Mouse (Mus musculus) heart, embryonic 11.5 days (tissue): ENCODE measurements around the gene C5ar1. TPM values are rescaled to one million over a fixed set of nuclear protein-coding genes. Genes with fewer than 3 reads are reported as not detected.
"Not testable (repeated sequence)": the region's sequence is repeated elsewhere in the genome, so short reads cannot be mapped to it uniquely, and the experiment has no call there.

Experiments
- ATAC-seq: fragments of 200-750 bp; cut with Nextera tagmentation; replicated peaks from 2 replicates; pipeline ENCODE4 v1.8.0; 2017; ENCODE audit warnings: moderate library complexity; ENCODE audit not compliant: insufficient number of reproducible peaks, low FRiP score, low TSS enrichment
- H3K27ac ChIP-seq: fragments of 300-500 bp; sonication (generic); 2 replicates; pipeline ENCODE4 v1.5.1; 2014; ENCODE audit warnings: mild to moderate bottlenecking, low read depth, low read length
- H3K27me3 ChIP-seq: fragments of 300-500 bp; sonication (generic); 2 replicates; pipeline ENCODE4 v1.6.1; 2014; ENCODE audit warnings: mild to moderate bottlenecking, low read length, mixed read lengths; ENCODE audit not compliant: control insufficient read depth, insufficient read depth
- H3K36me3 ChIP-seq: fragments of 300-500 bp; sonication (generic); 2 replicates; pipeline ENCODE4 v1.6.1; 2014; ENCODE audit warnings: mild to moderate bottlenecking, low read length, moderate library complexity, mixed read lengths; ENCODE audit not compliant: control insufficient read depth, insufficient read depth
- H3K4me1 ChIP-seq: fragments of 300-500 bp; sonication (generic); 2 replicates; pipeline ENCODE4 v1.6.1; 2014; ENCODE audit warnings: low read length; ENCODE audit not compliant: control insufficient read depth, insufficient read depth
- H3K4me2 ChIP-seq: fragments of 300-500 bp; sonication (generic); 2 replicates; pipeline ENCODE4 v1.6.1; 2014; ENCODE audit warnings: mild to moderate bottlenecking, moderate library complexity
- H3K4me3 ChIP-seq: fragments of 300-500 bp; sonication (generic); 2 replicates; pipeline ENCODE4 v1.5.1; 2014; ENCODE audit warnings: low read depth, low read length
- H3K9ac ChIP-seq: fragments of 300-500 bp; sonication (generic); 2 replicates; pipeline ENCODE4 v1.6.1; 2014; ENCODE audit warnings: mild to moderate bottlenecking, low read depth, low read length, moderate library complexity
- H3K9me3 ChIP-seq: fragments of 300-500 bp; sonication (generic); replicated peaks from 2 replicates; pipeline ENCODE4 v1.6.1; 2016; ENCODE audit warnings: low read length; ENCODE audit not compliant: control insufficient read depth
- WGBS: fragments of 180-500 bp; shearing (Covaris S2); extraction: QIAGEN DNeasy Blood & Tissue Kit; methylation state at CpG from one replicate; pipeline ENCODE4 v1.1.7; 2014; ENCODE audit not compliant: insufficient replicate concordance; 5-methylcytosine and 5-hydroxymethylcytosine counted together
- polyA plus RNA-seq: library from polyadenylated mRNA; unstranded; fragments of >200 nt; fragmentation: Nextera tagmentation; extraction: Ambion mirVana; gene quantifications from 2 replicates; pipeline ENCODE4 v1.2.1, GENCODE M21; 2014

C5ar1 gene
- polyA plus RNA-seq, 1 experiment from 2014 or later = 0.74 TPM

- Histone ChIP-seq H3K9me3 (no peaks in the 10 kb centered on the region), H3K9ac (no peak overlapping the region), H3K4me3 (no peak overlapping the region), H3K27ac (no peak overlapping the region), H3K36me3 (peaks cover 12% of the 10 kb centered on the region), H3K4me1 (peaks cover 22% of the 10 kb centered on the region), H3K27me3 (no peaks in the 10 kb centered on the region), H3K4me2 (no peak overlapping the region)
- WGBS = 78% methylated on average over 1 of the region's 1 CpGs
- no peak for ATAC-seq
These were observed 11.8 kb upstream of the C5ar1 start for GRCm38 (mm10) chr7:16271139-16271538.

- not testable (repeated sequence) for H3K27me3 ChIP-seq, H3K4me3 ChIP-seq, H3K36me3 ChIP-seq, H3K4me2 ChIP-seq, H3K4me1 ChIP-seq, H3K9me3 ChIP-seq, H3K27ac ChIP-seq, ATAC-seq, H3K9ac ChIP-seq
- 85% methylated on average over 7 of the region's 7 CpGs for WGBS
These were observed 7.3 kb upstream of the C5ar1 start for GRCm38 (mm10) chr7:16266593-16266992.

GRCm38 (mm10) chr7:16265856-16266255 is 6.5 kb upstream of the C5ar1 start:
- no peaks in the 10 kb centered on the region for H3K27me3 ChIP-seq
- no peak overlapping the region for H3K4me2 ChIP-seq
- H3K27ac ChIP-seq = no peak overlapping the region
- H3K4me3 ChIP-seq = no peak overlapping the region
- no peak for ATAC-seq
- H3K9me3 ChIP-seq = 0 out of 2 replicates have a peak, but pooled peaks cover 5% of the 10 kb centered on the region
- 86% methylated on average over 11 of the region's 11 CpGs for WGBS
- H3K36me3 ChIP-seq = no peaks in the 10 kb centered on the region
- no peak overlapping the region for H3K9ac ChIP-seq
- H3K4me1 ChIP-seq = no peaks in the 10 kb centered on the region

GRCm38 (mm10) chr7:16263843-16264242 is 4.5 kb upstream of the C5ar1 start:
- Histone ChIP-seq H3K9ac (no peak overlapping the region), H3K9me3 (0 out of 2 replicates have a peak, but pooled peaks cover 5% of the 10 kb centered on the region), H3K4me2 (no peak overlapping the region), H3K36me3 (no peaks in the 10 kb centered on the region), H3K4me1 (no peaks in the 10 kb centered on the region), H3K27me3 (no peaks in the 10 kb centered on the region), H3K4me3 (no peak overlapping the region), H3K27ac (no peak overlapping the region)
- WGBS = 71% methylated on average over 5 of the region's 5 CpGs
- ATAC-seq = no peak

GRCm38 (mm10) chr7:16263015-16263787 is 3.9 kb upstream of the C5ar1 start:
- Histone ChIP-seq H3K36me3 (no peaks in the 10 kb centered on the region), H3K4me3 (no peak overlapping the region), H3K4me2 (no peak overlapping the region), H3K9ac (no peak overlapping the region), H3K27ac (no peak overlapping the region), H3K9me3 (0 out of 2 replicates have a peak, but pooled peaks cover 5% of the 10 kb centered on the region), H3K27me3 (no peaks in the 10 kb centered on the region), H3K4me1 (no peaks in the 10 kb centered on the region)
- 28% methylated on average over 8 of the region's 8 CpGs for WGBS
- ATAC-seq = no peak

GRCm38 (mm10) chr7:16261097-16261496 is 1.8 kb upstream of the C5ar1 start:
- Histone ChIP-seq H3K36me3 (no peaks in the 10 kb centered on the region), H3K9ac (no peak overlapping the region), H3K4me3 (no peak overlapping the region), H3K9me3 (0 out of 2 replicates have a peak, but pooled peaks cover 5% of the 10 kb centered on the region), H3K4me1 (no peaks in the 10 kb centered on the region), H3K27me3 (no peaks in the 10 kb centered on the region), H3K4me2 (no peak overlapping the region), H3K27ac (no peak overlapping the region)
- 59% methylated on average over 1 of the region's 1 CpGs for WGBS
- no peak for ATAC-seq

GRCm38 (mm10) chr7:16257830-16258229 is 1.5 kb downstream of the C5ar1 start:
- Histone ChIP-seq H3K36me3 (no peaks in the 10 kb centered on the region), H3K27ac (no peak overlapping the region)
- 78% methylated on average over 11 of the region's 11 CpGs for WGBS

GRCm38 (mm10) chr7:16255963-16256362 is 3.4 kb downstream of the C5ar1 start:
- not testable (repeated sequence) for H3K9me3 ChIP-seq, H3K9ac ChIP-seq, H3K27ac ChIP-seq, H3K4me3 ChIP-seq, H3K4me1 ChIP-seq, ATAC-seq, H3K4me2 ChIP-seq, H3K36me3 ChIP-seq, H3K27me3 ChIP-seq
- WGBS = 86% methylated on average over 4 of the region's 4 CpGs

More at GRCm38 (mm10) chr7:16257830-16258229, 1.5 kb downstream of the C5ar1 start:
- H3K4me3 ChIP-seq = no peak overlapping the region
- H3K27me3 ChIP-seq = no peaks in the 10 kb centered on the region
- no peaks in the 10 kb centered on the region for H3K4me1 ChIP-seq
- no peak overlapping the region for H3K9ac ChIP-seq
- no peaks in the 10 kb centered on the region for H3K9me3 ChIP-seq
- ATAC-seq = no peak
- H3K4me2 ChIP-seq = no peak overlapping the region

- WGBS = 47% methylated on average over 4 of the region's 4 CpGs
- no peaks in the 10 kb centered on the region for H3K36me3 ChIP-seq
- H3K9me3 ChIP-seq = no peaks in the 10 kb centered on the region
- H3K4me3 ChIP-seq = no peak overlapping the region
- no peak overlapping the region for H3K9ac ChIP-seq
- ATAC-seq = no peak
- H3K4me1 ChIP-seq = no peaks in the 10 kb centered on the region
- H3K27ac ChIP-seq = no peak overlapping the region
- no peaks in the 10 kb centered on the region for H3K27me3 ChIP-seq
- H3K4me2 ChIP-seq = no peak overlapping the region
These were observed 5.1 kb downstream of the C5ar1 start for GRCm38 (mm10) chr7:16254195-16254594.
